Mouse (Mus musculus) ES-Bruce4 (cell line): Measurements from ENCODE around the gene Rhag.

Source experiments
- CTCF ChIP-seq: IDR thresholded peaks from one replicate; pipeline ENCODE4 v1.8.1; 2011; ENCODE audit warnings: low read depth, low read length
- POLR2A ChIP-seq: IDR thresholded peaks from one replicate; pipeline ENCODE4 v1.8.1; 2011; ENCODE audit warnings: low read length; ENCODE audit not compliant: insufficient read depth

GRCm38 (mm10) chr17:40789877-40790276 lies 21.0 kb upstream of the Rhag start:
- no peak for TF ChIP-seq POLR2A
- no peak for TF ChIP-seq CTCF
